Mouse (Mus musculus): Measurements from ENCODE around the gene Proser3. TPM values are rescaled to one million over a fixed set of nuclear protein-coding genes. Genes with fewer than 3 reads are reported as not detected.

Gene Proser3
- 20.5 and 24.2 TPM in 2 replicates for polyA plus RNA-seq (2012)

DNA sequence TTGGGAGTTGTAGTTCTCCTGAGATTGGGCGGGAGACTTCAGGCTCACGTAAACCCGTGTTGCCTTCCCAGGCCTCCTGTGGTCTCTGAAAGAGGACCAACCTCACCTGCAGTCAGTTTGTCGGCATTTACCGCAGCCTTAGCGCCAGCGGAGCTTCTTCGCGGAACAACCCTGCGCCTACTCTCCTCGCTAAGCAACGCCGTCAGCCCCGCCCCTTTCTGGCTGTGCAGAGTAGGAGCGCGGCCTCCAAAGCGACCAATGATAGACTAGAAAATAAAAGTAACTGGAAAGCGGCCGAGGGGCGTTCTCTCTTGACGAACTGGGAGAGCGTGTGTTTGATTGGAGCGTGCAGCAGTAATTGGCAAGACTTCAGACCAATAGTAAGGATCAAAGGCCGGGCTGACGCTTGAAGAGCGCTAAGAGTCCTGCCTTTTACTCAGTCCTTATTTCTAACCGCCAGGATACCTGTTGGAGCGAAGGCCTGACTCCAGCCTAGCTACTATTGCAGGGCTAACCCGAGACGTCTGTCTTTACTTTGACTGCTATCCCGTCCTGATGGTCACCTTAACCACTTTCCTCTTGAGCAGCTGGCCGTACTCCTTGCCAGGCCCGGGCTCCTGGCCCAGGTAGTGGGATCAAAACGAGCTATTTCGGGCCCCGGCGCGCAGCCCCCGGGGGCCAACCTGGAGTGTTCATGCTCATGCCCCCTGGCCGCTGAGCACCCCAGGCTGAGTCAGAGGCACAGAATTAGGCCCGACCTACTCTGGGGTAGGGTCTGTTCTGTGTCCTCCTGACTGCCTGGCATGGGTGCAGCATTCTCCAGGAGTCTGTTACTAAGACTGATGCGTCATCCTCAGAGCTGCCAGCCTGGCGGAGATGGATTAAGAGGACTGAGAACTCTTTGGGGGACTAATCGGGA lies at the start of gene Proser3, which contains the start of gene Hspb6:
Gene Proser3, minus strand, starts transcription at position 198 of the 919 bp plus-strand sequence.
Gene Hspb6, plus strand, starts transcription at position 77 of the 919 bp plus-strand sequence.

GRCm38 (mm10) chr7:30598786-30599185 lies 46.7 kb upstream of the Proser3 start, which contains the start of gene Zbtb32:
TSS of gene Zbtb32 (minus strand) at chr7:30598909.

DNA sequence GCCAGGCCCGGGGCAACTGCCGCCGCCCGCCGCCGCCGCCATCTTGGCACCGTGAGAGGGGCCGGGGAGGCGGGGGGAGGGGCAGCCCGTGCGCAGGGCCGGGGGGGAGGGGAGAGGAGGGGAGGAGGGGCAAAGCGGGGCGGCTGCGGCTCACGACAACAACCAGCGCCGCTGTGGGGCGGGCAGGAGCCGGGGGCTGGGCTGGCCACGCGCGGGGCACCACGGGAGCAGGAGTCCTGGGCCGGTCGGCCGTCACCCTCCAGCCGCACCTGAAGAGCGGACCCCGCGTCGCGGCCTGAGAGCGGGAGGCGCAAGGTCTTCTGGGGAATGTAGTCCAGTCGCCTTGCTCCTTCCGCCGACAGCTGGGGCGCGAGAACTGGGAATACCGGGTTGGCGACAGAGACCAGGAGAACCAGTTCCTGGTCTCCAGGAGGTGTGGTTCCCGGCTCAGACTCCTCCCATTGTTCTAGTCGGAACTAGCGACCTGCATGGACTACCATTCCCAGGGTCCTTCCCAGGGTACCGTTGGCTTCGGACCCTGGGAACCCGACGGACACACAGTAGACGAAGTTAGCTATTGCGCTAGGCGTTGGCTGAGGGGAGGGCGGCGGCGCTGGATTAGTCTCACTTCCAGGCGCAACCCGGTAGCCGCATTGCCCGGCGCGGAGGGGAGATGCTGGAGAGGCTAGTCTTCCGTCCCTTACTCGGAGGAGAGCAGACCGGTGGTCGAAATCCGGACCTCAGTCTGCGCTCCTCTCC lies 36.8 kb upstream of the Proser3 start, which contains the start of gene Kmt2b:
Gene Kmt2b, minus strand, starts transcription at position 51 of the 759 bp plus-strand sequence.

DNA sequence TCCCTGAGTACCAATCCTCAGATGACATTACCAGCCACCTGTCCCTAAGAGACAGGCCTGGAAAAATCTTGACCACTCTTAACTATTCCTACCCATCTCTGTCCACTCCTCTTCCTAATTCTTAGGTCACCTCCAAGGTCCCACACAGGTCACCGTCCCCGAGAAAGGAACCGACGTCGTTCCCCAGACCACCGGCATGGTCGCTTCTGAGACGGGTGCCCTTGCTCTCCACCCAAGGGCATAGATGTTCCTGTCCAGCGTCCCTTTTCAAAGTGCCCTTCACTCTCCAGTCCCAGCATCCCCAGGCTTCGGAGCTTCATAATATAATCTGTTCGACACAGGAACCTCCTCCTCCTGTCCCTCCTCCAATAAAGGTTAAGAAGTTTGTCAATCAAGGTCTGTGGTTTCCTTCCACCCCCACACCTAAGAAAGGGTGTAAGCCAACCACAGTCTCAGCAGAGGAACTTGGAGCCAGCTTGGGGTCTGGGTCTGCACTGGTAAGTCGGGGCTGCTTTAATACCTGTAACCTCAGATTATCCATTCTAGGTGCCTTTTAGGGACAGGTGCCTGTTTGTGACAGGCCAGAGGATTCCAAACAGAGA lies 13.0 kb upstream of the Proser3 start, which contains the start of gene Igflr1:
Gene Igflr1, plus strand, starts transcription at position 458 of the 602 bp plus-strand sequence.

GRCm38 (mm10) chr7:30563117-30563905 lies 11.2 kb upstream of the Proser3 start, which contains the start of the genes U2af1l4, Gm49396 and Psenen:
TSS of gene U2af1l4 (plus strand) at chr7:30563301.
TSS of gene Gm49396 (plus strand) at chr7:30563344.
TSS of gene Psenen (minus strand) at chr7:30563627.

DNA sequence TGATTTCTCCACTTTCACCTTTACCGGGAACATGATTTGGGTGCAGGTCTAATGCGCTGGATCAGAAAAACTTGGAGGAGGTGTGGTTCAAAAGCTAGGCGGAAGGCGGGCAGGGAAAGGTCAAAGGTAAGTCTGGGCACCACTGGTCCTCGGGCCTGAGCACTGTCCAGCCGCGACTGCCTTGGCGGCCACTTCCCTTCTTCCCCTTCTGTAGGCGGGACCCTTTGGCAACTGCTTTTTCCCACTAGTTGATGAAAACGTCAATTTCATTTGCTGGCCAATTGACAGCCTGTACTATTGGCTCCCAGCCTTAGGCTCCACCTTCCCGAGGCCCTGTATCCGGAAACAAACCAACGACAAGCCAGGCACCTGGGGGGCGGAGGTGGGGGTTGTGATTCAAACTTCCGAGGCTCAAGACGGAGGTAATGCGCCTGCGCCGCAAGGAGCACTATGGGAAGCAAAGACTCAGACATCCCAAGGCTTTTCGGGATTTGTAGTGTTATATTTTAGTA lies 7.4 kb upstream of the Proser3 start, which contains the start of gene Lin37:
Gene Lin37, minus strand, starts transcription at position 396 of the 512 bp plus-strand sequence.

DNA sequence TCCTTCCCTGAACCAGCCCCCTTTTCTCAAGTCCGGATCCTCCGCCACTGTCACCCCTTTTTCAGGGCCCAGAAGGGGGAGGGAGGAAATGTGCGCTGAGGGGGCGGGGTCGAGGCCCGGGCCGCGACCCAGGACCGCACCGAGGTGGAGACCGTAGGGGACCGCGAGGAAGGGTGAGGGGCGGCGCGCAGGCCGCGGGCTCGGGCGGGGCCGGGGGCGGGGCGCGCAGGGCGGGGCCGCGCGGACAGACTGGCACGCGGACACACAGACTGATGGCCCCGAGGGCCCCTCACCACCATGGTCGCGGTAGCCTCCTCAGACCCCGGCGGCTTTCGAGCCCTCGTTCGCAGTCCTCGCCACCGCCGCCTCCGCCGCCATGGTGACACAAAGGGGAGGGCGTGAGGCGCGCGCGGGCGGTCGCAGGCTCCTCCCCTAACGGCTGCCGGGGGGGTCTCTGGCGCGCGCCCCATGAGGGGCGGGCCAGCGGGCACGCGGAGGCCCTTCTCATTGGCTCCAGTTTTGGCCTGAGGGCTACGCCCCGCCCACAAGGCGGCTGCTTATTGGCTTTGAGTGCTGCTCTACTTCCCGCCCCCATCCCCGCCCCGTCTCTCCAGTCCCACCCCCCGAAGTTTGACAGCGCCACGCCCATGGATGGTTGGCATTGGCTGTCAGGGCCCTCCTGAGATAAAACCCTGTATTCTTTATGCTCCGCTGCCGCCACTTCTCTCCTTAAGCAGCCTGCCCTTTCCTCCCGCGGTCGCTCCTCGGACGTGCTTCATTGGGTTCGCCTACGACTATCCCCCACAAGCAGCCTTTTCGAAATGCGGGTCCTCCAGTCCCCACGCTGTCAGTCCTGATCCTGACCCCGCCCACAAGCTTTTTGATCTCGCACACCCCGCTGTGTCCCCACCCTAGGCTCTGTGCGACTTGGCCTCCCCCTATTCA lies 17.2 kb downstream of the Proser3 start, which contains the start of gene Arhgap33:
Gene Arhgap33, minus strand, starts transcription at position 428 of the 945 bp plus-strand sequence.

GRCm38 (mm10) chr7:30493401-30493931 lies 58.6 kb downstream of the Proser3 start, which contains the start of gene Prodh2:
TSS of gene Prodh2 (plus strand) at chr7:30493622.

Other genes with a start within 250 kb of the Proser3 start
- 63.3 and 74.5 TPM in 2 replicates for gene Alkbh6, start 243.6 kb downstream of the Proser3 start, polyA plus RNA-seq (2012)
- gene Syne4, start 237.5 kb downstream of the Proser3 start, polyA plus RNA-seq (2012) = 1.6 and 2.0 TPM in 2 replicates
- 0.48 and 0.54 TPM in 2 replicates for gene E130208F15Rik, start 230.6 kb downstream of the Proser3 start, polyA plus RNA-seq (2012)
- gene Sdhaf1, start 228.4 kb downstream of the Proser3 start, polyA plus RNA-seq (2012) = 8.0 and 10.3 TPM in 2 replicates
- 0.11 TPM in 1 of 2 replicates, not detected in the other for gene Lrfn3, start 189.5 kb downstream of the Proser3 start, polyA plus RNA-seq (2012)
- 186 and 336 TPM in 2 replicates for gene Tyrobp, start 138.5 kb downstream of the Proser3 start, polyA plus RNA-seq (2012)
- gene Hcst, start 132.4 kb downstream of the Proser3 start, polyA plus RNA-seq (2012) = 6.4 and 7.2 TPM in 2 replicates
- 103 and 112 TPM in 2 replicates for gene Nfkbid, start 130.6 kb downstream of the Proser3 start, polyA plus RNA-seq (2012)
- gene Aplp1, start 106.8 kb downstream of the Proser3 start, polyA plus RNA-seq (2012) = 0.08 and 0.15 TPM in 2 replicates
- 0.05 and 0.13 TPM in 2 replicates for gene Kirrel2, start 94.6 kb downstream of the Proser3 start, polyA plus RNA-seq (2012)
- not detected in 2 replicates for gene Nphs1, start 94.0 kb downstream of the Proser3 start, polyA plus RNA-seq (2012)
- gene Prodh2, start 58.7 kb downstream of the Proser3 start, polyA plus RNA-seq (2012) = not detected in 2 replicates
- 74.2 and 104 TPM in 2 replicates for gene Arhgap33, start 17.2 kb downstream of the Proser3 start, polyA plus RNA-seq (2012)
- gene Hspb6, start 121 bp downstream of the Proser3 start, polyA plus RNA-seq (2012) = 6.5 and 7.0 TPM in 2 replicates
- 64.1 and 77.3 TPM in 2 replicates for gene Lin37, start 7.5 kb upstream of the Proser3 start, polyA plus RNA-seq (2012)
- 86.2 and 92.8 TPM in 2 replicates for gene U2af1l4, start 11.0 kb upstream of the Proser3 start, polyA plus RNA-seq (2012)
- gene Gm49396, start 11.0 kb upstream of the Proser3 start, polyA plus RNA-seq (2012) = 3.0 and 6.0 TPM in 2 replicates
- gene Psenen, start 11.3 kb upstream of the Proser3 start, polyA plus RNA-seq (2012) = 48.5 and 51.9 TPM in 2 replicates
- 8.8 and 9.3 TPM in 2 replicates for gene Igflr1, start 13.1 kb upstream of the Proser3 start, polyA plus RNA-seq (2012)
- gene Kmt2b, start 36.4 kb upstream of the Proser3 start, polyA plus RNA-seq (2012) = 80.2 and 109 TPM in 2 replicates
- gene Zbtb32, start 46.6 kb upstream of the Proser3 start, polyA plus RNA-seq (2012) = 0.64 TPM in 1 of 2 replicates, not detected in the other
- 0.46 and 0.82 TPM in 2 replicates for gene Upk1a, start 60.5 kb upstream of the Proser3 start, polyA plus RNA-seq (2012)
- gene Cox6b1, start 73.9 kb upstream of the Proser3 start, polyA plus RNA-seq (2012) = 70.6 and 81.6 TPM in 2 replicates
- 0.23 and 0.25 TPM in 2 replicates for gene Etv2, start 83.6 kb upstream of the Proser3 start, polyA plus RNA-seq (2012)
- 287 and 309 TPM in 2 replicates for gene Rbm42, start 98.0 kb upstream of the Proser3 start, polyA plus RNA-seq (2012)
- 39.5 and 49.7 TPM in 2 replicates for gene Haus5, start 112.7 kb upstream of the Proser3 start, polyA plus RNA-seq (2012)
- gene Pmis2, start 119.3 kb upstream of the Proser3 start, polyA plus RNA-seq (2012) = not detected in 2 replicates
- gene 2200002J24Rik, start 146.6 kb upstream of the Proser3 start, polyA plus RNA-seq (2012) = not detected in 2 replicates
- gene Atp4a, start 159.9 kb upstream of the Proser3 start, polyA plus RNA-seq (2012) = 0.93 and 1.6 TPM in 2 replicates
- gene Tmem147, start 177.2 kb upstream of the Proser3 start, polyA plus RNA-seq (2012) = 48.5 and 64.1 TPM in 2 replicates
- not detected in 2 replicates for gene Gapdhs, start 191.4 kb upstream of the Proser3 start, polyA plus RNA-seq (2012)
- gene Sbsn, start 199.2 kb upstream of the Proser3 start, polyA plus RNA-seq (2012) = 1.7 and 3.2 TPM in 2 replicates
- gene Dmkn, start 211.5 kb upstream of the Proser3 start, polyA plus RNA-seq (2012) = 2.0 and 6.7 TPM in 2 replicates
- not detected in 2 replicates for gene Krtdap, start 235.6 kb upstream of the Proser3 start, polyA plus RNA-seq (2012)

All from megakaryocyte-erythroid progenitor cell, adult 5 weeks (primary cell).